Mouse (Mus musculus): ENCODE data around the gene Unc13d. TPM values are rescaled to one million over a fixed set of nuclear protein-coding genes. Genes with fewer than 3 reads are reported as not detected.

Unc13d gene
- polyA plus RNA-seq, 1 experiment from 2014 or later: 14.9 TPM

GRCm38 (mm10) chr11:116111067-116111466 is 33.3 kb upstream of the Unc13d start:
- 0 out of 2 replicates have a peak, but pooled peaks cover 3% of the 10 kb centered on the region for H3K36me3 ChIP-seq (ENCODE audit: insufficient read depth, low read length)
- H3K4me2 ChIP-seq (replicated peaks; ENCODE audit: low read depth, low read length): no peak overlapping the region
- peaks cover 12% of the 10 kb centered on the region; the same call in 1 of the 2 replicates for H3K4me1 ChIP-seq (ENCODE audit: insufficient read depth, low read depth, low read length)
- DNase-seq (ENCODE audit: low spot score) (no peak), ATAC-seq (no peak)
- H3K4me3 ChIP-seq (ENCODE audit: low read depth, low read length): no peak overlapping the region
- WGBS: 83% methylated on average over 4 of the region's 4 CpGs
- 0 out of 2 replicates have a peak, but pooled peaks cover 10% of the 10 kb centered on the region for H3K27me3 ChIP-seq (replicated peaks; ENCODE audit: insufficient read depth, low read length)
- no peak overlapping the region for H3K9ac ChIP-seq (replicated peaks; ENCODE audit: low read depth)
- TF ChIP-seq EP300 (IDR thresholded peaks at IDR 0.05): no peak
- peak; percentile 23; the same call in 1 of the 2 replicates for TF ChIP-seq CTCF (IDR thresholded peaks at IDR 0.05)
- H3K9me3 ChIP-seq (ENCODE audit: low read length): no peaks in the 10 kb centered on the region
- H3K27ac ChIP-seq (ENCODE audit: low read length): 0 out of 2 replicates have a peak overlapping the region, but pooled peaks have one; percentile 58

DNA sequence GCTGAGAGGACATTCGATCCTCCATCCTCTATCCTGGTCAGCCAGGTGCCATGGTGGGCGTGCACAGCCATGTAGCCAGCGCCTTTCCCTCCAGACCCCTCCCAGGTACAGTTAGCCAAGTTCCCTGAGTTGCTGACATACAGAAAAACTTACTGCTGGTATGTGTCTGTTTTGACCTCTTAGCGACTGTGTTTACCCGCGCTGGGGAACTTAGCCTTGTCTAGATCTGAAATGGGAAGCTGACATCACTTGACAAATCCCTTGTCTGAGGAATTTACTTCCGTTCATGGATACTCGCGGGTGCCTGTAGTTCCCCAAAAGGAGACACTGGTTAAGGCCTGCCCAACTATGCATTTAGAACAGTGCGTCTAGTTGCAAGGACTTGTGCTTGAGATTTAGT is 32.8 kb upstream of the Unc13d start:
- Histone ChIP-seq H3K9ac (replicated peaks; ENCODE audit: low read depth) (peak overlapping the region; percentile 50; the same call in 1 of the 2 replicates), H3K27ac (ENCODE audit: low read length) (peak overlapping the region; percentile 58), H3K9me3 (ENCODE audit: low read length) (no peaks in the 10 kb centered on the region), H3K4me3 (ENCODE audit: low read depth, low read length) (peak overlapping the region; percentile 57), H3K27me3 (replicated peaks; ENCODE audit: insufficient read depth, low read length) (0 out of 2 replicates have a peak, but pooled peaks cover 10% of the 10 kb centered on the region), H3K4me2 (replicated peaks; ENCODE audit: low read depth, low read length) (peak overlapping the region; percentile 65), H3K4me1 (ENCODE audit: insufficient read depth, low read depth, low read length) (peaks cover 12% of the 10 kb centered on the region; the same call in 1 of the 2 replicates), H3K36me3 (ENCODE audit: insufficient read depth, low read length) (0 out of 2 replicates have a peak, but pooled peaks cover 6% of the 10 kb centered on the region)
- DNase-seq (ENCODE audit: low spot score) (peak; percentile 86), ATAC-seq (peak; percentile 65)
- 13% methylated on average over 10 of the region's 10 CpGs for WGBS
- TF ChIP-seq EP300 (IDR thresholded peaks at IDR 0.05): peak; percentile 27; the same call in 1 of the 2 replicates
- no peak for TF ChIP-seq CTCF (IDR thresholded peaks at IDR 0.05)

DNA sequence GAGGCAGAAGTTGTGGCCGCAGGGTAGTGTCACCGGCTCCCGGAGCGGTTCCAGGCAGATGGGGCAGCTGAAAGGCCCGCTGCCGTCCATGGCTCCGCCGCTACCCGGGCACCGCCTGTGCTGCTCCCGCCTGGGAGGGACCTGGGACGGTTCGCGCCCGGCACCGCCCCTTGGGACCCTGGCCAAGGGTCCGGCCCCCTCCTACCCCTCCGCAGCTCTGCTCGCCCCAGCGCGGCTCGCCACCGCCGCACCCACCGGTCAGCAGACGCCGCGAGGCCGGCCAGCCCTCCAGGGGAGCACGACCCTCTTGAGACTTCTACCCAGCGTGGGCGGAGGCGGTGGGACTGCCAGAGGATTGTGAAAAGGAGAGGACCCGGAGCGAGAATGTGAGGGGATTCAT is 32.4 kb upstream of the Unc13d start:
- H3K4me1 ChIP-seq (ENCODE audit: insufficient read depth, low read depth, low read length): peaks cover 12% of the 10 kb centered on the region; the same call in 1 of the 2 replicates
- TF ChIP-seq CTCF (IDR thresholded peaks at IDR 0.05): no peak
- TF ChIP-seq EP300 (IDR thresholded peaks at IDR 0.05): no peak
- H3K27me3 ChIP-seq (replicated peaks; ENCODE audit: insufficient read depth, low read length): 0 out of 2 replicates have a peak, but pooled peaks cover 10% of the 10 kb centered on the region
- H3K4me2 ChIP-seq (replicated peaks; ENCODE audit: low read depth, low read length): peak overlapping the region; percentile 65
- H3K9me3 ChIP-seq (ENCODE audit: low read length): no peaks in the 10 kb centered on the region
- H3K9ac ChIP-seq (replicated peaks; ENCODE audit: low read depth): peak overlapping the region; percentile 50
- 0 out of 2 replicates have a peak, but pooled peaks cover 6% of the 10 kb centered on the region for H3K36me3 ChIP-seq (ENCODE audit: insufficient read depth, low read length)
- H3K4me3 ChIP-seq (ENCODE audit: low read depth, low read length): peak overlapping the region; percentile 57
- peak overlapping the region; percentile 58 for H3K27ac ChIP-seq (ENCODE audit: low read length)
- peak; percentile 74 for DNase-seq (ENCODE audit: low spot score)
- WGBS: 2% methylated on average over 23 of the region's 35 CpGs
- peak; percentile 85 for ATAC-seq

DNA sequence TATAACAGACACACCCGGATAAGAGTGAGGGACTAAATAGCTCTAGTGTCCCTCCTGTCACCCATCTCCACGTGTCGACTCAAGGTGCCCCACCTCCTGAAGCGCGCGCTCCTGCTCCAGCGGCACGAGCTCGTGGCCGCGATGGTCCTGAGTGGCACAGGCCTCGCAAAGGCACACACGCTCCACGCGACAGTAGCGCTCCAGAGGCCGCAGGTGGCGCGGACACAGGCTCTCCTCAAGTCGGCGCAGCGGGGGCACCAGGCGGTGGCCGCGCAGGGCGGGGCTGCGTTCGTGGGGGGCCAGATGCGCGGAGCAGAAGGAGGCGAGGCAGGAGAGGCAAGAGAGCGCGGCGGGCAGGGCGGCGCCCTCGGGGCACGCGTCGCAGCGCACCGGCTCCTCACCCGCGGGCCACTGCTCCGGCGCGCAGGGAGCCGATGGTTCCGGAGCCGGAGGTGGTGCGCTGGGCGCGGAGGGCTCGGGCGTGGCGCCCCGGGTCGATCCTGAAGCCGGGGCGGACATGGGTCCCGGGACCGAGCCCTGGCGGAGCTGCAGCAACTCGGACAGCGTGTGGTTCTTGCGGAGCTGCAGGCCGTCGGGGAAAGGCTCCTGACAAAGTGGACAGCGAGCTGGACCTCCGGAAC is 31.8 kb upstream of the Unc13d start:
- TF ChIP-seq EP300 (IDR thresholded peaks at IDR 0.05) (no peak), CTCF (IDR thresholded peaks at IDR 0.05) (peak; percentile 43)
- ATAC-seq (peak; percentile 23), DNase-seq (ENCODE audit: low spot score) (peak; percentile 42)
- Histone ChIP-seq H3K4me1 (ENCODE audit: insufficient read depth, low read depth, low read length) (peaks cover 12% of the 10 kb centered on the region; the same call in 1 of the 2 replicates), H3K9me3 (ENCODE audit: low read length) (no peaks in the 10 kb centered on the region), H3K27me3 (replicated peaks; ENCODE audit: insufficient read depth, low read length) (0 out of 2 replicates have a peak, but pooled peaks cover 10% of the 10 kb centered on the region), H3K4me3 (ENCODE audit: low read depth, low read length) (peak overlapping the region; percentile 57), H3K27ac (ENCODE audit: low read length) (peak overlapping the region; percentile 58), H3K36me3 (ENCODE audit: insufficient read depth, low read length) (0 out of 2 replicates have a peak, but pooled peaks cover 6% of the 10 kb centered on the region), H3K4me2 (replicated peaks; ENCODE audit: low read depth, low read length) (peak overlapping the region; percentile 65), H3K9ac (replicated peaks; ENCODE audit: low read depth) (peak overlapping the region; percentile 50)
- WGBS: 2% methylated on average over 63 of the region's 70 CpGs

- H3K27me3 ChIP-seq (replicated peaks; ENCODE audit: insufficient read depth, low read length): 0 out of 2 replicates have a peak, but pooled peaks cover 10% of the 10 kb centered on the region
- peak overlapping the region; percentile 57 for H3K4me3 ChIP-seq (ENCODE audit: low read depth, low read length)
- no peak overlapping the region for H3K9ac ChIP-seq (replicated peaks; ENCODE audit: low read depth)
- DNase-seq (ENCODE audit: low spot score) (peak; percentile 42), ATAC-seq (no peak)
- 9% methylated on average over 23 of the region's 23 CpGs for WGBS
- 0 out of 2 replicates have a peak, but pooled peaks cover 6% of the 10 kb centered on the region for H3K36me3 ChIP-seq (ENCODE audit: insufficient read depth, low read length)
- no peak for TF ChIP-seq CTCF (IDR thresholded peaks at IDR 0.05)
- TF ChIP-seq EP300 (IDR thresholded peaks at IDR 0.05): no peak
- no peaks in the 10 kb centered on the region for H3K9me3 ChIP-seq (ENCODE audit: low read length)
- H3K4me1 ChIP-seq (ENCODE audit: insufficient read depth, low read depth, low read length): peaks cover 16% of the 10 kb centered on the region
- no peak overlapping the region; the same call in 1 of the 2 replicates for H3K27ac ChIP-seq (ENCODE audit: low read length)
- H3K4me2 ChIP-seq (replicated peaks; ENCODE audit: low read depth, low read length): peak overlapping the region; percentile 65
These were observed 30.8 kb upstream of the Unc13d start for GRCm38 (mm10) chr11:116108464-116109137.

GRCm38 (mm10) chr11:116107777-116108285 is 30.1 kb upstream of the Unc13d start:
- ATAC-seq (no peak), DNase-seq (ENCODE audit: low spot score) (no peak)
- Histone ChIP-seq H3K4me3 (ENCODE audit: low read depth, low read length) (peak overlapping the region; percentile 15), H3K27me3 (replicated peaks; ENCODE audit: insufficient read depth, low read length) (0 out of 2 replicates have a peak, but pooled peaks cover 10% of the 10 kb centered on the region), H3K4me2 (replicated peaks; ENCODE audit: low read depth, low read length) (peak overlapping the region; percentile 65), H3K4me1 (ENCODE audit: insufficient read depth, low read depth, low read length) (peaks cover 21% of the 10 kb centered on the region), H3K9me3 (ENCODE audit: low read length) (no peaks in the 10 kb centered on the region), H3K27ac (ENCODE audit: low read length) (no peak overlapping the region; the same call in 1 of the 2 replicates), H3K36me3 (ENCODE audit: insufficient read depth, low read length) (0 out of 2 replicates have a peak, but pooled peaks cover 6% of the 10 kb centered on the region), H3K9ac (replicated peaks; ENCODE audit: low read depth) (no peak overlapping the region)
- 45% methylated on average over 19 of the region's 19 CpGs for WGBS
- no peak for TF ChIP-seq CTCF (IDR thresholded peaks at IDR 0.05)
